Mouse (Mus musculus): ENCODE measurements around the gene Fam19a2.

Gene Fam19a2

DNA sequence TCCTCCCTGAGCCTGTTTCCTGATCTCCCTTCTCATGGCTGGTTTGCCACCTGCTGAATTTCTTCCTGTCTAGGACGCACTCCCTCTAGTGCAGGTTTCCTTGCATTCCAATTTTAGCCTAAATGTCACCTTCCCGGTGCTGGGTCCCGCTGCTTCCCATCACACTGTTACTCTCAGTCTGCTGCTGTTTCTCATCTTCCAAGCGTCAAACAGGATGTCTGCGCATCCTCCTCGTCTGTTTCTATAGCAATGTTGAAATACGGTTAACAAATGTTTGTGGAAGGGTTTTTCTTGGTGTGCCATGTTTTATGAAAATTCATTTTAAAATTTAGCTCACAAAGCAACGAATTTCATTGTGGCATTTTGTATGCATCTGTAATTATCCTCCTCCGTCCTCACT lies 131.6 kb downstream of the Fam19a2 start:
- DNase-seq, result no peak

DNA sequence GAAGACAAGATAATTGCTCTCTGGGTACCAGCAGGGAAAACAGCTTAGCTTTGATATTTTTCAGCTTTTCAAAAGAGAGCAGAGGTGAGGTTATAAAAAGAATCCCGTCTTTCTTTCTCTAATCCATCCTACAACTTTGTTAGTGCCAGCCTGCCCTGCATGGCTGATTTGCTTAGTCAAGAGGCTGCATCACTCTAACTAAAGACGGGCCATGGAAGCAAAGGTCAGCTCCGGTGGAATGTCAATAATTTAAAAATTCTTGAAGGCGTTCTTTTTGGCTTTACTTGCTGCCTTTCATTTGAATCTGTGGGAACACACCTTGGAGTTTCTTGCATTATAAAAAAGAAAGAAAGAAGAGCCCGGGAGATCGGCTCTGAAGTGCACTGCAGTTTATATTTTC lies 134.3 kb downstream of the Fam19a2 start:
- no peak for DNase-seq

DNA sequence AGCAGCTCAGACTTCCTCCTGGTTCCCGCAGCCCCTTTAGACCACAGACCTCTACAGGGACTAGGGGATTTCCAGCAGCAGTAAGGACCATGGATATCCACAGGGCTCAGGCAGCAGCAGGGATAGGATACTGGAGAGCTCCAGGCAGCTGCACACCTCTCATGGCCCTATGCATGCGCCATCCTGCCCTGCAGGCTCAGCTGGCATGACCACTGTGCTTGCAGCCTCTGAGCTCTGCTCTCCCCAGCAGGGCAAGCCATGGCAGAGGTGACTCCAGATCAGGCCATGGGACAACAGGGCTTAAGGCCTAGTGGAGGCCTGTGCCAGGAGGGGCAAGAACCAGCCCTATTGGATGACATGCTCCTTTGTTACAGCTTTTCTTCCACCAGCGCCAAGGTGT lies 137.4 kb downstream of the Fam19a2 start:
- no peak for DNase-seq

DNA sequence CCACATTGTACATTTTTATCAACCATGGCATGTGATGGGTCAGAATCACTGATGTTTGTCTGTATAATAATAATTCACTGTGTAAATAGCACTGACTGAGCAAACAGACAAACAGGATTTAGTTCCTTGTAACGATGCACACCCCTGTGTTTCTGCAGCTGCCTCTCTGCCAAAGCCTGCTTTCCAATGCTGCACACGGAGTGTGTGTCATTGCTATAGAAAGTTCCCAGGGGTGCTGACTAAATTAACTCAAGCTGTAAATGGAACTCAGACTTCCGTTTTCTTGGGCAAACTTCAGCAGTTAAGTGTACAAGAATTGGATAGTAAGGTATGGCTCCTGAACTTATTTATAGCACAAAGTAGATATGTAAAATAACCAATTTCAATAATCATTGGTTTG lies 138.7 kb downstream of the Fam19a2 start:
- DNase-seq, result no peak

DNA sequence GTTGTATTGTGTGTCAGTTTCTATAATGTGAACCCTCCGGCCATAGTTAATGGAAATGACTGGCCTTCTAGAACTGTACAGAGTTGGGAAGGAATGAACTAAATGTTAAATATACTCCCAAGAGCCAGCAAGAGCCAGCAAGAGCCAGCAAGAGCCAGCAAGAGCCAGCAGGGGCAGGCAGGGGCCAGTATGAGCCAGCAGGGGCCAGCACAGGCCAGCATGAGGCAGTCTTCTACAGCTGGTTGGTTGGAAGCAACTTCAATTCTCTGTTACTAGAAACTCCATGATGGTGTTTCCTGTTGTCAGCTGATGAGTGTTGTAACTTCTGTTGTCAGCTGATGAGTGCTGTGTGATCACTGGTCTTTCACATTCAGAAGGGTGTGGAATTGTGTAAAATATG lies 151.2 kb downstream of the Fam19a2 start:
- DNase-seq, result peak in 1 of 2 experiments; percentile 25

DNA sequence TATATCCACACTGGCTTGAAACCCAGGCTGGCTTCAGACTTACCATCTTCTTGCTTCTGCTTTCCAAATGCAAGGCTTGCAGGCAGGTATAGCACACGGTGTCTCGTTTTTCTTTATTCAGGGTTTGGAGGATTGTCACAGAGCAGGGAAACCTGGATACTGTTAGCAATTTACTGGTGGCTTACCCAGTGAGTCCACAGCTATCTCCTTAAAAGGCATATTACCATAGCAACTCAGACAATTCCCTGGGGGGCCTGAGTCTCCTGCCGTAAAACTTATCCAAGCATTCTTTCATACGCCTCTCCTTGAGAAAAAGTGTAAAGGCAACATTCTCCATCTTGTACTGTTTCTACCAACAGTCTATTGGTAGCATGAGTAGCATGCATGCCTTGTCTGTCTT lies 152.2 kb downstream of the Fam19a2 start:
- no peak for DNase-seq

DNA sequence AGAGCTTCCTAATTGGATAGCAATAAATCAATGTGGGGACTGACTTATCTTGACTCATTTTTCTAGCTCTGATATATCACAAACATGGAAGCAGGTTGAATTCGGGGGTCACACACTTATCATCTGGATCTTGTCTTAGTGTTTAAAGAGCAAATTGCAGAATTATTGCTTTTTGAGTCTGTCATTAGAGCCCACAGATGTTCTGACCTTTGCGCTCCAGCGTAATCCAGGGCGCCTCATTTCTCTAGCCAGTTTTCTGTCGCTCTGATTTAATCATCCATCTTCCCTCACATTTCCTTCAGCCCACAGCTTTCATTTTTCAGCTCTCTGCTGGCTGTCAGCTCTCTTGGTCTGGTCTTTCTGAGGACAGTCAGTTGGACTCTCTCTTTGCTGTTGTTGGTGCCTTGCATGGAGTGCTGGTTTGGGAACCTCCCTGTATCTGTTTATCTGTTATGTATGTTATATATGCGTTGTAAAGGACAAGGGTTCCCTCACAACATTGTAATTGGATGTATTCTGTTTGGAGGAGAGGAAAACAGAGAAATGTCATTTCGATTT lies 154.9 kb downstream of the Fam19a2 start:
- no peak for DNase-seq

DNA sequence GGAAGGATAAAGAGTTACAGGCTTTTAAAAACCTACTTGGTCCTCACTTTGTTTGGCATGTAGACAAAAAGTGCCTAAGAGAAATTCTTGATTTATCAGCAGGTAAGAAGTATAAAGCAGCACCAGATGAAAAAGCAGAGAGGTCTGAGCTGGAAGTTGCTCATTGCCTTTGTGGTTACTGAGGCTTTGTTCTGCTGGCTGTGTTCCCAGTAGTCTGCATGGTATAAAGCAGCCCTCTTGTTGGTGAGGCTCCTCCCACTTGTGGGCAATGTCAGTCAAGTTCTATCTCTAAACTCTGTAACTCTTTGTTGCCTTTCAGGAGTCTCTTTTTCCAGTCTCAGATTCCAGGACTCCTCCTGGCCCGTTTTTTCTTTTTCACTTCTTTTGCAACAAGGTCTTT lies 156.5 kb downstream of the Fam19a2 start:
- peak; percentile 10 to 13 for DNase-seq

DNA sequence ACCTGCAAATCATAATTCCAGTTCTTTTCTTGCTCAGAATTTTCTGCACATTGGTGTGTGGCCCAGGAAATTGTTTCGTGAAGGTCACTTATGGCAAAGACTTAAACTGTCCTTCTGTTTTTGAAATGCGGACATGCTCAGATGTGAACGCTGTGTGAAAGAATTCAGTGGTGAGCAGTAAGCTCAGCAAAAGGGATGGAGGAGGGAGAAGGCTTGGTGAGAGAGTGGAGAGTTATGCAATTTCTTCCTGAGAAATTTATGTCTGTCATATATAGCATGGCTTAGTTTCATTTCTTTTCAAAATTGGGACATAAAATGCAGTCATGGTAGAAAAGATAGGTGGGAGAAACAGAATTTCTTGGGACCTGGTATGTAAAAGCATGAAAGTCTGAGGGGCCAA lies 160.7 kb downstream of the Fam19a2 start:
- no peak for DNase-seq

DNA sequence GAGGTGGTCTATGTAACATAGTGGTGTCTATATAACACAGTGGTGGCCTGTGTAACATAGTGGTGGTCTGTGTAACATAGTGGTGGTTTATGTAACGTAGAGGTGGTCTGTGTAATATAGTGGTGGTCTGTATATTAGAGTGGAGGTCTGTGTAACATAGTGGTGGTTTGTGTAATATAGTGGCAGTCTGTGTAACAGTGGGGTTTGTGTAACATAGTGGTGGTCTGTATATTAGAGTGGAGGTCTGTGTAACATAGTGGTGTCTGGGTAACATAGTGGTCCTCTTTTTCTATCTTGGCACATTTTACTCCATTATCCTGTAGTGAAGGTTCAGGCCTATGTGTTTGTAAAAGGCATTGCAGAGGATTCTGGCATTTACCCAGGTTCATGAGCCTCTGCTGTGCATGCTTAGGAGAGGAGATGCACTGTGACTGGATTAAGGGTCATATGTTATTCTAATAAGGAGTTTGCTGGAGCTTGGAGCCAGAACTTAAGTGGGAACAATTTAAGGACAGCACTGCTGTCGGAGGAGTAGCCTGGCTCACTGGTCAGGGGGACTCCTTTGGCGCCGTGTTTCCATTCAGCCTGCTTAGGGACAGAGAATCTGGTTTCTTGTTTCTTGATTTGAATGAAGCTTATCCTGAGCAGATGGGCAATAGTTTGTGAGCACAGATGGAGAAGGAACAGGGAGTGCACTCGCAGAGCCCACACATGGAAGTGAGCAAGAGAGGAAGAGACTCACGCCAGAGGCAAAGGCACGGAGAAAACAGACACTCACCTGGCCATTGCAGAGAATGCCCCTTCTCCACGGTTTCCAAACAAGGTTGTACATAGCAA lies 162.9 kb downstream of the Fam19a2 start:
- peak; percentile 49 to 51 for DNase-seq

DNA sequence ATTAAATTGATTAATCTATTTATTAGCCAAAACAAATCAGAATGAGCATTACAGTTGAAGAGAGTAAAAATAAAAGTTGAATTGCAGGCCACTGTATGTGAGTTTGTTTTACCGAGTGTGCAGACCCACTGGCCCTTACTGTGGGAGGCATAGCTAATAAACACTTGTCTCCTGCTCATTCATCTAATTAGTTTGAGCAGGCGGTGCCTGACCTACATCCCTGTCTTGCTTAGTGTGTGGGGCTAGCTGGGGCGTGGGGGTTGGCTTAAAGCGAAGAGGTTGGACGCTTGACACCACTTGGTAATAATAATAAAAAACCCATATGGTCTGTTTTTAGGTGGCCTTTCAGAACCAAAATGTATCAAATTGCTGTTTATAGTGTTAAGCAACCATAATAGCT lies 167.8 kb downstream of the Fam19a2 start:
- peak; percentile 8 to 10 for DNase-seq

DNA sequence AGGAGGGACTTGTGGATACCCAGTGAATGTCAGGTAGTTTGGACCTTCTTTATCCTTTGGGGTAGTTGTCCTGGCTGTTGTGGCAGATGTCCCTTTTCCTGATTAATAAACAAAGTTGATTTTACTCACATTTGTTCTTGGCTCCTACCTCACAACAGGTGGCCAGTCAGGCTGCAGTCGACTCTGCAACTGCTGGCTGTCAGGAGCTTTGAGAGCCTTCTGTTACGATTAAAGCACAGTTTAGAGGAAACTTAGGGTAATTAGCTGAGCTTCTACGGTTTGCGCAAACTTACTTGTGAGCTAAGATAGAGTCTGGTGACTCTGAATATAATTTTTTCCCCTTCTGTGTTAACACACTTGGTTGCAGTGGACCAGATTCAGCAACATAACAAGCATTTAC lies 173.8 kb downstream of the Fam19a2 start:
- peak; percentile 27 to 43 for DNase-seq

DNA sequence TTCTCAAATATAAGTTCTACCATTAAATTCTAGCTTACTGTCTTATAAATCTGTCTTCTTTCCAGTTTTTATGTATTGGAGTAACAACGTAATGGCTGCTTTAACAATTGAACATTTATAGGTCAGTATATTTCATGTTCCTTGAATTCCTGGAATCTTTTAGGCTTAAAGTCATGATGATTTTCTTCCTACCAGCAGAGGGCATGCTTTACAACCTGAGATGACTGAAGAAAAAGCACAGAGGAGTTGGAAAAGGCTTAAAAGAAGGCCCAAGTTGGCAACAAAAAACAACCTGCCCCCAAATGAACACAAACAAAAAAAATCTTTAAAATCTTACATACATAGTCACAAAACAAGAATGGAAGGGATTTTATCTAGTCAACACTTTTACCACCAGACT lies 193.0 kb downstream of the Fam19a2 start:
- DNase-seq, result peak in 1 of 2 experiments; percentile 21

DNA sequence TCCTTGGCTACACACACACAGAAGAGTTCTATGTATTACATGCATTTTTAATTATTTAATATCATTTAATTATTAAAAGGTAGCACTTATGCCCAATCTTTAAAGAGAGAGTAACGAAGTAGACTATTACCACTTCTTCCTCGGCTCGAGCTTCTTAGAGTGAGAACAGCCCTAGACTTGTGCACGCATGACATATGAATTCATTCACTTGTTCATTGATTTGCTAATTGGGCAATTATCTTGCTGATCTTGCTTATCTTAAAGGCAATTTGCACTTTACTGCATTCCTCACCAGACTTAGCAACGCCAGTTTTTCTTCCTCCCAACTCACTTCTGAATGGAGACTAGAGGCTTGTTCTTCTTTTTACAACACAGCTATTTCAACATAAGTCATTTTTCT lies 196.7 kb downstream of the Fam19a2 start:
- DNase-seq, result no peak

DNA sequence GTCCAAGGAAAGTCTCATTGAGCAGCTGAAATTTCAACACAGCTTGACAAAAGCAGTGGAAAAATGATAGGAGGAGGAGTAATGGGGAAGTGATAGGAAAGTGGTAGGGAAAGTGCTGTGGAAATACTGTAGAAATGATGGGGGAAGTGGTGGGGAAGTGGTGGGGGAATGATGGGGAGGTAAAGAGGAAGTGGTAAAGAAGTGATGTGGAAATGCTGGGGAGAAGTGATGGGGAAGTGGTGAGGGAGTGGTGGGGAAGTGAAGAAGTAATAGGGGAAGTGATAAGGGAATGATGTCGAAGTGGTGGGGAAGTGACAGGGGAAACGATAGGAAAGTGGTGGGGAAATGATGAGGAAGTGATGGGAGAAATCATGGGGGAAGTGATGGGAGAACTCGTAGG lies 198.5 kb downstream of the Fam19a2 start:
- no peak for DNase-seq

DNA sequence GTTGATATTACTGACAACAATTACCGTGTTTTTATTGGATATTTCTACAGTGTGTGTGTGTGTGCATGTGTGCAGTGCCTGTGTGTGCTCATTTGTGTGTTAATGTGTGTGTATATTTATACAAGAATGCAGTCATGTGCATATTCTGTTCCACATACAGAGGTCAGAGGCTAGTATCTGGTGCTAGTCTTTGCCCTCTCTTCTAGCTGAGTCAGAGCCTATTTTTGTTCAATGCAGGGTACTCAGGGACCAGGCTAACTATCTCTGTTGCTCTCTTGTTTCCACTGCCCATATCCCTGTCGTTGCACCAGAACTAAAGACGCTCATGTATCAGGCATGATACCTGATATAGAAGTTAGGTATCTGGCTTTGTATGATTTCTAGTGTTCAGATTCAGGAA lies 251.0 kb downstream of the Fam19a2 start:
- DNase-seq, result no peak

DNA sequence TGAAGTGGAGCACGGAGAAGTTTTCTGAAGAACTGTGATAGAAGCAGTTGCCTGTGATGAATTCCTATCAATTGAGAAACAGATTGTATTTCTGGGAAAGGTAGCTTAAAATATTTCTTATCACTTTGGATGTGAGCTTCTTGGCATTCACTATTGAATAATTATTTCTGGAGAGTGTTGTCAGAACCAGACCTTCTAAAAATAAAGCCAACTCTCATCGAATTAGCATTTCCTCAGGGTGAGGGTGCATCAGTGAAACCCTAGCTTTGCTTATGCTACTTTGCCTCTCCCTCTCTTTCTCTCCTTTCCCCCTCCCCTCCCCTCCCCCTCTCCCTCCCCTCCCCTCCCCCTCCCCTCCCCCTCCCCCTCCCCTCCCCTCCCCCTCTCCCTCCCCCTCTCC lies 256.8 kb downstream of the Fam19a2 start:
- DNase-seq, result no peak

DNA sequence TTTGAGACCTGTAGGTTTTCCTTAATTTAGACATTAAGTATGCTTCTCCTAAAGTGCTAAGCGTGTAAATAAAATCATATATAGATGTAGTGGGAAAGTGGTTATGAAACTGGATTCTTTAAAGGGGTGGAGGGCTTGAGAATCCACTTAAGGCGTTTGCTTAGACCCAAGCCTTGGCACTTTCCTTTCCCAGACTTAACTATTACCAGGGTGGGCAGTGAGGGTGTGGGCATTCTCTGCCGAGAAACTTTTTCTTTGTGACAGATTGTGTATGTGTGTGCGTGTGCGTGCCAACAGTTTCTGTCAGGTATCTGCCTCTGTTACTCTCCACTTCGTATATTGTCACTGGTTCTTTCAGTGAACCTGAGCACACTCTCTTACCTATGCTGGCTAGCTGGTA lies 257.4 kb downstream of the Fam19a2 start:
- no peak for DNase-seq

DNA sequence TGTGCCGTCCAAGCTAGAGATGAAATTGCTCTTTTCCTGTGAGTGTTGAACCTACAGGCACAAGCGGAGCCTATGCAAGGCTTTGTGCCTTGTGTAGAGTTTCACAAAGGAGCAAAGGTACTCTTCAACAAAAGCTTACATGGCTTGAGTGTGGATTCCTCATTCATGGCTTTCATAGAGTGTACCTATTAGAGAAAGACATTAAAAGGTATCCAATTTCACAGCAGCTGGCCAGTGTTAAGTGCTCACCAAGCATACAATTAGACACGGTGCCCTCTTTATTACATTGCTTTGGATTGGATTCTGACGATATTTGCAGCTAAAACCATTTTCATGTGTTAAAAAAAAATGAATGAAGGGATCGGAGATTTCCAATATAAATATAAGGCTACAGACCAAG lies 261.6 kb downstream of the Fam19a2 start:
- no peak for DNase-seq

DNA sequence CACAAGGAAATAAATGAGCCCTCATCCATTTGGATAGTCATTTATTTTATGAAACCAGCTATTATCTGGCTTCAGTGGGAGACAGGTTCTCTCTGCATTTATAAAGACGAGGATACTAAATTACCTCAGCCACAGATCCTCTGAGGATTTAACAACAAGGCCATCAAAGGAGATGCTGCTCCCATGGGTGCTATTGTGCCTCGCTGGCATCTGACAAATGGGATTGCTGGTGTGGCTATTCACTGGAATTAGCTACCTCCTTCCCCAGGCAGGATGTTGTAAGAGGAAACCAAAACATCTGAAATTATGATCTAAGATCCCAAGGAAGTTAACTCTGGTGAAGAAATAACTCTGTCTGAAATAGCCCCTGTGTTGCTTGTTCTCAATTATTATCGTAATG lies 262.3 kb downstream of the Fam19a2 start:
- DNase-seq, result no peak

DNA sequence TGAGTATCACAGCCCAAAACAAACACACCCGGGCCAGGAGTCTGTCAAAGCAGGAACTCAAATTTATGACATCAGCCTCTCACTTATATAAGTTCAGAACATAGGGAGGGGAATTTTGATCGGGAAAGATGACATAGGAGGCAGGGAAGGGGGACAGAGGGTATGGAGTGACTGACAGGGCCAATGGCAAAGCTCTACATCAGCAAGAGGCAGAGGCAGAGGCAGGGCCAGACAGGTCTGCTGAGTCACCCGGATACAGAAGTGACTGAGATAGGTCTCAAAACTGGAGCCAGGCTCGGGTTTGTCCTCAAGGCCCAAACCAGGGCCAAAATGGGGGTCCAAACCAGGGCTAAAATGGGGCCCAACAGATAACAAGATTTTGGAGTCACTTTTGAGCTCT lies 272.3 kb downstream of the Fam19a2 start:
- no peak for DNase-seq

DNA sequence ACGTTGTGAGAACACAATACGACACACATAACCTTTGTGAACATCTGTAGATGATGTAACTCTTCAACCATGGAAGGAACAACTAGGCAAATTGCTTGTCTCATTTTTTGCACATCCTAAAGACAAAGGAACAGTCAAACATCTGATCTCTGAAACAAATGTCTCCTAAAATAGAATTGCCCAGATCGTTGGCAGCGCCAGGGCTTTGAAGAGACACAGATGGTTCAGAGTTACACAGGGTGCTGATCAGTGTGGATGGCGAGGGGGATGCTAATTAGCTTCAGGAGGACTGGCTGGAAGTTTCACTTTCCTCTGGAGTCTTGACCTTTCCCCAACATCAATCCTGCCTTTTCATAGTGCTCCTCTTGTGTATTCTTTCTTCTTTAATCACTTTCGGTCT lies 284.6 kb downstream of the Fam19a2 start:
- peak; percentile 2 to 18 for DNase-seq

DNA sequence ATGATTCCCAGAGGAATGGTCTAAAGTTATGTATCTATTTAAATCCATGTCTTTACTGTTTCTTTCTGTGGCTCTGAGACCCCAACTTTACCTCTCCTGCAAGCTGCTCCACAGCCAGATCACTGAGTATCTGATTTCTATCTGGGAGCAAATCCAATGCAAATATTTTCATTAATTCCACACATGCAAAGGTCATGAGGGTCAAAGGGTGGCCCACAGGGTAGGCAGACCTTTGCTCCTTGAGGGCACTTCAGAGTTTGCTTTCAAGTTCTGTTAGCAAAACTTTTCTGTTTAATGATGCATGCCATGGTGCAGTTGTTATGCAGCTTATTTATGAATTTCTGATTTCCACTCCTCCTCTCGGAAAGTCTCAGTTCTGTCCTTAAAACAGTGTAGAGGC lies 303.9 kb downstream of the Fam19a2 start:
- DNase-seq, result no peak

DNA sequence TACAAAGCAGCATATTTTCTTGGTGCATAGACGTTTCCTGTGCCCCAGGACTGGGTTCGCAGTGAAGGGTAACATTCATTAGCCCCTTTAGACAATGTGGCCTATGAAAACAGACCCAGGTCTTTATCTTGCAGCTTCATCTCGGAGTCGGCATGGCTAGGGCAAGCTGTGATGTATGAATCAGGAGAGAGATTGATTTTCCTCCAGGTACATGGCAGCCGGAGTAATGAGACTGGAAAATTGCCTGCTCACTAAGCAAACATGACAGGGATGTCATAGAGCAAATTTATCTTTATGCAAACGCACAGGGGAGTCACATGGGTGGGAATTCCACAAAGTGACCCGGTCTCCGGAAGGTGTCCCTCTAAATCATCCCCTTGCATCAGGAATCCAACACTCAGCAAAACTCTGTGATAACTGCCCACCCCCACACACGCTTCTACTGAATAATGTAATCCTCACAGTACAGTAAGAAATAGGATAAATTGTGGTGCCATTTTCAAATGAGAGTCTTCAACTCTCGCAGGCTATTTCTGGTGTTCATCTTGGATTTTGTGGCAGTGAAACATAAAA lies 306.9 kb downstream of the Fam19a2 start:
- DNase-seq, result no peak

All from cerebellum, postnatal 10 days (tissue).